Mouse (Mus musculus) left cerebral cortex, adult 11 months (tissue): Measurements from ENCODE around the gene Prkar2a.
A peak's percentile ranks its signal among the peaks of the same experiment; 100 is the strongest.

ENCODE experiments used
- DNase-seq: peaks from one replicate; pipeline ENCODE4 v3.0.0; 2022; ENCODE audit warnings: low spot score

Prkar2a gene

DNA sequence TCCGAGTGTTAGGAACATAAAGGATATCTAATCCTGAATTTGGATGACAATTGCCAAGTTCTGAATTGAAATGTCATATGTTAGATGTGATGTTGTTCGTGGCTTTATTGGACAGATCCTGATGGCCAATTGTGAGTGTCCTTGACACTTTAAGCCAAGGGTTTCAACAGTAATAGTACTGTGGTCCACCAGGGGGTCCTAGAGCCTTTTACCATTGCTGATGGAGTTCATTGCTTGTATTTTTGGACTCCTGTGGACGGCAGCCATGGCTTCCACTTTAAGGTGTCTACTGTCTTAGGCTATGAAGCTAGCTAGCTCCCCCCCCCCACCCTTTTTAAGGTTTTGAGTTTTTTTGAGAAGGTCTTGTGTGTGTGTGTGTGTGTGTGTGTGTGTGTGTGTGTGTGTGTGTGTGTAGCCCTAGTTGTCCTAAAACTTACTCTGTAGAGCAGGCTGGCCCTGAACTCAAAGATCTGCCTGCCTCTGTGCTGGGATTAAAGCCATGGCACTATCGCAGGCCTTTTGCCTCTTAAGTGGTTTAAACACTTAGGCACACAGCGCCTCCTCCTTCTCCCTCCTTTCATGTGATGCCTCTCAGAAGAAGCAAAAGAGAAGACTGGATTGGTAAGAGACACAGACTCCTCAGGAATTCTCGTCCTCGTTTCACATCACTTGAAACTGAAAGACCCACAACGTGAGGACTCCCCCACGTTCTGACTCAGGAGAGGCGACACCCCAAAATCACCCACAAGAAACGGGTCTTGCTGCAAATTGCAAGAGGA lies 63.2 kb downstream of the Prkar2a start:
- no peak for DNase-seq

DNA sequence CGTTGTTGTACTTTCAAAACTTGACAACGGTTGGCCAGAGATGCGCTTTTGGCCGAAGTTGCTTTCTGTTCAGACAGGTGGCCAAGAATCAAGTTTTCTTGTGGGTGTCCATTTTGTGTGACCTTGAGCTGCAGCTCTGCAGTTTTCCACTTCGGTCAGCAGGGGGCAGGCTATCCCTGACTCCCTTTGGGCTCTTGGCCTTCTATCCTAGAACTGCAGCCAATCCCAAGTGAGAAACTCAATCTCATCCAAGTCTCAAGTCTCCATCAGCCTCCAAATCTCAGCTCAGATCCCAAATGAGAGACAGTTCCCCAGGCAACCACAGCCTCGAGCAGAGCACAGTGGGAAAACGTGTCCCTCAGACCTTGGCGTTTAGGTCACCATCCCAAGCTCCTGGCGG lies 64.2 kb downstream of the Prkar2a start:
- DNase-seq: peak; percentile 61

DNA sequence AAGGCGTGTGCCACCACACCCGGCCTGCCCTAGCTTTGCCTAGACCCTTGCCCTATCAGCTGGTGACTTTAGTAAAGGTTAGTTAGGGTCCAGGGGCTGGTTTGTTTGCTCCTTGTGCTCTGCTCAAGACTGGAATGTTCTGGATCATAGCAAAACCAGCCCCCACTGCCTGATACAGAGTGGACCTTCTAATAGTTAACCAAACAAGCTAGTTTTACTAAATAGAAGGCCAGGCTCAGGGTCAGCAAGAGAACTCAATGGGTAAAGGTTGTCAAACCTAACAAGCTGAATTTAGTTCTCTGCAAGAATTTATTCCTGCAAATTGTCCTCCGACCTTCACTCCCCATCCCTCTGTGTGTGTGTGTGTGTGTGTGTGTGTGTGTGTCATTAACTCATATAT lies 64.9 kb downstream of the Prkar2a start:
- DNase-seq: no peak

DNA sequence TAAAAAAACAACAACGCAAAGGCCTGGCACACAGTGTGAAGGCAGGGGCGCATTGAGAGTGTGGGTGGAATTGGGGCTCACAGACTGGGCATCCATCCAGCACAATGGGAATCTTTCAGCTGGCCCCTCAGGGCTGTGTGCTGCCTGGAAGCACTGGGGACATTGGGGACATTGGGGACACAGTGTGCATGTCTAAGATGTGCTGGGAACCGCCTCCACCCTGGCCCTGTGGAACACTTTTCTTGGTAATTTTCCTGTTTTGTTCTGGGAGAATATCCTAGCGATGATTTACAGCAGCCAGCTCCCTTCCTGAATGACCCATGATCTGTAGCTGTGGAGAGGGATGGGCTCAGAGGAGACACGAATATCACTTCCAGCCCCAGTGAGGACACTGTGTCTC lies 65.3 kb downstream of the Prkar2a start:
- no peak for DNase-seq

DNA sequence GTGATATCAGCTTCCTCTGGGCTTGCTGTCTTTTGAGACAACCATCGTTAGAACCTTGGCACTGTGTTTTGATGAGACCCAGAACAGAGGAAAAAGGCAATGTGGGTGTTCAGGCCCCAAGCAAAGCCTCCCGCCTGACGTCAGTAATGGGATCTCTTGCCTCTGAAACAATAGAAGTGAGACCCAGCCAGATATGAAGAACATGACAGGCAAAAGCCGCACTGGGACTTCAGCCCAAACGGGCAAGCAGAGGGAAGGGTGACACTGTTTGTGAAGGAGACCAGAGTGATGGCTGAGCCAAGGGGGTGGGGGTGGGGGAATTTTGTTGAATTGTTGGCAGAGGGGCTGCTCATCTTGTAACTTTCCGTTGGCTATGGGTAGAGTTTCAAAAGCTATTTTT lies 68.3 kb downstream of the Prkar2a start:
- DNase-seq: no peak

DNA sequence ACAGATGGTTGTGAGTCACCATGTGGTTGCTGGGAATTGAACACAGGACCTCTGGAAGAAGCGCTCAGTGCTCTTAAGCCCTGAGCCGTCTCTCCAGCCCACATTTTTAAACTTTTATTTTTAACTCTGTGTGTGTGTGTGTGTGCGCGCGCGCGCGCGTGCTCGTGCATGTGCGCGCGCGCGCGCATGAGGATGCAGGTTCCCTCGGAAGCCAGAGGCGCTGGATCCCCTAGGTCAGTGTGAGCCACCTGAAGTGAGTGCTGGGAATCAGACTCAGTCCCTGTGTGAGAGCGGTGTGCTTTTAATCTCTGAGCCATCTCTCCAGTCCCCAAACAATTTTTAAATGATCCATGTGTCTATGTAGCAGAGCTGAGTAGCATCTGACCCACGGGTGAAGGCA lies 70.0 kb downstream of the Prkar2a start:
- DNase-seq: no peak

DNA sequence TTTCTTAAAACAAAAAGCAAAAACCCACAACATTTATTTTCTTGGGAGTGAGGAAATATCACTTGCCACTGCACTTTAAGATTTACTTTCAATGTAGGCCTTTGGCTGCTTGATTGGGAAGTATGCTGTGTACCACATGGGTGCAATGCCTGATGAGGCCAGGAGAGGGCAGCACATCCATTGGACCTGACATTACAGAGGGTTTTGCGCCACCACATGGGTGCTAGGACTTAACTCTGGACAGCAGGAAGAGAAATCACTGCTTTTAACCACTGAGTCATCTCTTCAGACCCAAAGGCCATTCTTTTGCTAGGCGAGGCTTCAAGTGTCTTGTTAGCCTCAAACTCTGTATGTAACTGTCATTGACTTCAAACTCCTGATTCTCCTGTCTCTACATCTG lies 70.7 kb downstream of the Prkar2a start:
- no peak for DNase-seq

DNA sequence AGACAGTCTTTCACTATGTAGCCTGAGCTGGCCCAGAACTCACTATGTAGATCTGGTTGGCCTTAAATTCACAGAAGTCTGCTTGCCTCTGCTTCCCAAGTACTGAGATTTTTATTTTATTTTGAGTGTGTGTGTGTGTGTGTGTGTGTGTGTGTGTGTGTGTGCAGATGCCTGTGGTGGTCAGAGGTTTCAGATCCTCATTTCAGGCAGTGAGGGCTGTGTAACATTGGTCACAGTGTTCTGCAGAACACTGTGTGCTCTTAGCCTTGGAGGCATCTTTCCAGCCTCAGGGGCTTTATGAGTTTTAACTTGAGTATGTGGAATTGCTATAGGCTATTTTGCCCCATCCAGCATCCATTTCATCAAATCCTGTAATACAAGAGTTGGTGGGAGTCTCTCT lies 72.4 kb downstream of the Prkar2a start:
- no peak for DNase-seq

DNA sequence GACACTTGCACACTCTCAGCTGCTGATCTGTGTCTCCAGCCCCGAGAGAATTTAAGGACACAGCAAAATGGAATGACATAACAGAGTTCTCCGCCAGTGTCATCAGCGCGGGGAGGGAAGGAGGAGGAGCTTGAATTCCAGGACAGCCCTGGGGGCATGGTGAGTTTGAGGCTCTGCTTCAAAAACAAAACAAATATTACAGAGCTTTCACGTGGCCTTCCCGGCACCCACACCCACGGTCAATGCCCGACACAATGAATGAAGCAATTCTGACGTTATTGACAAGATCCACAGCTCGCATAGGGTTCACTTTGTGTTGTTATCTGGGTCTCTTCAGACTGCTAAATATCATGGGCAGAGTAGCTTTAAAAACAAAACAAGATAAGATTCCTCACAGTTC lies 75.9 kb downstream of the Prkar2a start:
- DNase-seq: no peak

DNA sequence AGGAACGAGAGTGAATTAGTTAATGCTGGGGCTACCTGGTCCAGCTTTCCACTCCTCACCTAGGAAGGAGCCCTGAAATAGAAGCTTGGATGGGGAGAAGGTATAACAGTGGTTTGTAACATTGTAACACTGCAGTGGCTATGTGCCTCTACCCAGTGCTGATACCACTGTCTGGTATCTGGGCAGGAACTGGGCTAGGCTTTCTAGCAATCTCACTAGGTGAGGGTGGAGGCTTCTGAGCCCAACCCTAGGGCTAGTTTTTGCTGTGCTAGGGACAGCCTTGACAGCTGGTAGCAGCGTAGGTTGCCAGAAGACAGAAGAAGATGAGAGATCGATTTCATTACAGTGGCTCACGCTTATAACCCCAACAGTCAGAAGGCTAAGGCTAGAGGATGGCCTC lies 87.5 kb downstream of the Prkar2a start:
- DNase-seq: no peak

DNA sequence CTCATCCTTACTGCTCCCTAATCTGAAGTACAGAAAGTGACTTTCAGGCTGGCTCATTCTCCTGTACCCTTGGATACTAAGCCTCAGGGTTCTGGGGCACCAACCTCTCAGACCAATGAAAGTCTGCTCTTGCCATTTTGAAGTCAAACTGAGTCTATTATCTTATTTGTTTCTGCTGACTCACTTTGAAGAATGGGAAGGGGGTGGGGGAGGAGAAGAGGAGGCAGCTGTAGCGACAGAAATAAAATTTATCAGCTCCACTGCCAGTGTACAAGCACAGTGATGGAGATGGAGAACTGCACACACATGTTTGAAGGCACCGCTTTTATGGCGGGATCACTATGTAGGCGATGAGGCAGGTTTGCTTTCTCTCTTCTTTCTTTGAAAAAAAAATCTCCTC lies 88.2 kb downstream of the Prkar2a start:
- no peak for DNase-seq

DNA sequence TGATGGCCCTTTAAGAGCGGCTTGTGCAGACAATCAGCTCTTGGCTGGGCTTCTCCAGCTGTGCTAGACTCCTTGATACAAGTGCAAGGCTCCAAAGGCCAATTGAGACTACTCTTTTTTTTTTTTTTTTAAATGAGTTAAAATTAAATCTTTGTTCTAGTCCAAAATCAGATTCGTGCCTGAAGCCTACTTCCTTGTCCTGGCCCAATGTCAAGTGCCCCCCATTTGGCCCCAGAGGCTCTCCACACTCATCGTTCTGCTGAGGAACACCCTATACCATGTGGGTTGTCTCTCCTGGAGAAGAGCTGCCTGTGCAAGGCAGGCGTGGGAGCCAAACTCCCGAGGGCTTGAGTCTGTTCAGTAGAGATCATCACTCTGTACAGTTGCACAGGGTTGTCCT lies 91.8 kb downstream of the Prkar2a start:
- no peak for DNase-seq

DNA sequence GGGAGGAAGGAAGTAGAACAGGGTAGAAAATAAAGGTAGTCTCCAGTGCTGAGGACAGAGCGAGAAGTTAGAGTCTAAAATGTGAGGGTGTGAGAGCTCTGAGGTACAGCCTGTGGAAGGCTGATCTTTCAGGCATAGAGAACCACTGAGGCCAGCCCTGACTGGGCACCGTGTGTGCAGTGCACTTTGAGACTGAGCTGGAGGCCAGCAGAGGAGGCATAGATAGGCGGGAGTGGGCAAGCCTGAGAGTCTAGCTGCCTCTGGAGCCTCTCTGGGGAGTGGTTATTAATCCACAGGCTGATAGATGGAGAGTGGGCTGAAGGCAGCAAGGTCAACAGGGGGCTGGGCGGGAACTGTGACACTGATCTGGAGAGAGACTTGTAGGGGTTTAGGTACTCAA lies 92.8 kb downstream of the Prkar2a start:
- DNase-seq: no peak

DNA sequence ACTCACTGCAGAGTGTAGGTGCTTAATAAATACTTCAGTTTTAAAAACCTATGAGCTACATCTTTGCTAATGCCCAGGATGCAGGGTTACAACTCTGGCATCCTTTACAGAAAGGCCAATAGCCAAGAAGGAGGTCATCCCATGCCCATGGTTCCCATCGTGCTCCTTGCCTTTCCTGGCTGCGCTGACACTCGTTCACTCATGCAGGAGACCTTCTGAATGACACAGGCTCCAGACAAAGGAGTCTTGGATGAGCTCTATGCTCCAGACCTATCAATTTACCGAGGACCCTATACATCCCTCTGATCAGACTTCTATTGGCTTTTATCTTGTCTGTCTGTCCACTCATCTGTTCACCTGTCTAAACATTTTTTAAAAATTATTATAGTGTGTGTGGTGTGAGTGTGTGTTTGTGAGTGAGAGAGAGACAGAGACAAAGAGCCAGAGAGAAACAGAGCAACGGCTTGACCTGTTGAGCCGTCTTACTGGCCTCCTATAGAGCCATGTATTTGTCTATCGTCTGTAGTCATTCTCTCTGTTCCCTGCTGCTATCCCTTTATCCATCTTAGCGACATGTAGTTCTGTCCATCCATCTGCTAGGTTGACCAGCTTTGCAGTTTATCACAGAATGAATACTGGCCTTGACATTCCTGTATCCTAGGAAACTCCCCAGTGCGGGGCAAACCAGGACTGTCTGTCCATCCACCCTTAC lies 93.9 kb downstream of the Prkar2a start:
- DNase-seq: no peak

DNA sequence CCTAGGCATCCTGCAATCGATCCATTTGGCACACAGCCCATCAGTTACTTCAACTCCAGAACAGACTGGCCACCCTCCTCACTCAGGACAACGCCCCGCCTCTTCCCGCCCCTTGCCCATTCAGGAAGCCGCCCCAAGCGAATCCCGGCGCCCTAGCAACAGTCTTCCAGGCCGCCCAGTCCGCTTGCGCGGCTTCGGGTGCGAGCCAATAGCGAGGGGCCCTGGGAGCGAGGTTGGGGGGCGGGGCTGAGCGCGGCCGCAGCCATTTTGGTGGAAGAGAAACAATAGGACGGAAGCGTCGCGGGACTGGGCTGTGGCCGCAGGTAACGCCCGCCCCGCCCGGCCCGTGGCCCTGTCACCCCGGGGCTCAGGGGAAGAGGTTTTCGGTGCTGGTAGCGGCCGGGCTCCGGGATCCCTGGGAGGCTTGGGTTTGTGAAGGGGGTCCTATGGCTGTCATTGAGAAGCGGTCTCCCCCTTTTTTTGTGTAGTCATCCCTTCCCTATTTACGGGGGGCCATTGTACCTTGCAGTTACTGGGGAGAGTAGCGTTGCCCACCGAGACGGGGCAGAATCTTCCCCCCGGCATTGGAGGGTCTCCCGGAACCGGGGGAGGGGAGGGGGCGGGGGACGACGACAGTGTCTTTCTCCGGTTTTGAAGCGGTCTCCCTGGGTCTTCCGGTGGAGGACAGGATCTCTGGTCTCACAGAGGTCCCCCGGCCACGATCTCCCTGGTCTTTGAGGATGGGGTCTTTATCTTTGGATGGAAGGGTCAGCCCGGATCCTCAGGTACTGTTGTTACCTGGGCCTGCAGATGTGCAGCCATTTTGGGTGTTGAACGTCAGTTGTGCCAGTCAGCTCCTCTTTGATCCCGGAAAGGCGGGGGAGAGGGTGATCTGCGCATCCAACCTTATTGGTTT lies 94.7 kb downstream of the Prkar2a start, which contains the start of gene Ip6k2:
TSS of gene Ip6k2 (plus strand) at position 249 of the 916 bp plus-strand sequence.
- DNase-seq: peak; percentile 92

DNA sequence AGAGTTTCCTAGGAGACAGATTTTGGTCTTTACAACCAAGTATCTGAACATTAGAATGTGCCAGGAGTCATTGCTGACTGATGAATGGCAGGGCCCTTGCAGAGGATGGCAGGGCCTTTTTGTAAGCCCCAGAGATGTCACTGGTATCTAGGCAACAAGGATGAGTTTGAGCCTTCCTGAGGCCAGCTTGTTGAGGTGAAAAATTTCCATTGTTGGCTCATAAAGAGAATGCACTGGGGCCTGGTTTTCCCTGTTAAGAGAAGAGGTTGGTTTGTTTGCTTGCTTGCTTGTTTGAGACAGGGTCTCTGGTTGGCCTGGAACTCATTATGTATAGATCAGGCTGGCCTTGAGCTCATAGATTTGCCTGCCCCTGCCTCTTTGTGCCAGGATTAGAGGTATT lies 96.3 kb downstream of the Prkar2a start:
- no peak for DNase-seq

DNA sequence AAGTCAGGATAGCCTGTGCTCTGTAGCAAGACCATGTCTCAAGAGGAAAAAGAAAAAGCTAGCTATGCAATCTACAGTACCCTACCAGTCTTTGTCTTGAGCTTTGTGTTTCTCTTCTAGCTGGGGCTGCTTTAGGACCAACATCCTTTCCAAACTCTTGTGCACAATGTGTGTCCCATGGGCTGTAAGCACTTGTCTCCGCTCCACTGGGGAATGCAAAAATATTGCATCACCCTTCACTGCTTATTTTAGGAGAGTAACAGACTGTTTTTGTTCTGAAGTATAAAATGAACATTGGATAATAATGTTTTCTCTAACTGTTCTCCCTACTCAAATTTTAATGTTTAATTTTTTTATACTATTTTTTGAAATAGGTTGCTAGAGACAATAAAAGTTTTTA lies 97.4 kb downstream of the Prkar2a start:
- DNase-seq: no peak

DNA sequence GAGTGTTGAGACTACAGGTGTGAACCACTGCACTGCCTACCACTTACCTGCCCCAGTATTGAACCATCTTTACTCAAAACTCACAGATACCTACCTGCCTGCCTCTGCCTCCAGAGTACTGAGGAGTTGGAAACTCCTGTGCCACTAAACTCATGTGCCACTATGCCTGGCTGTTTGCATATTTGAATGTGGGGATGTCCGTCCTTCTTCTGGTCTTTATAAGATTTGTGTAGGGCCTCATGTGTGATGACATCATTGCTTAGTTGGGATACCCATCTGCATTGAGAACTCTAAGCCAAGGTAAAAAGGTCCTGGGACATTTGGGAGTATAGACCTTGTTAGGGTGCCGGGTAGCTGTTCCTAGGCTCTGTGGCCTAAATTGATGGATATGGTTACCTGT lies 98.0 kb downstream of the Prkar2a start:
- no peak for DNase-seq

DNA sequence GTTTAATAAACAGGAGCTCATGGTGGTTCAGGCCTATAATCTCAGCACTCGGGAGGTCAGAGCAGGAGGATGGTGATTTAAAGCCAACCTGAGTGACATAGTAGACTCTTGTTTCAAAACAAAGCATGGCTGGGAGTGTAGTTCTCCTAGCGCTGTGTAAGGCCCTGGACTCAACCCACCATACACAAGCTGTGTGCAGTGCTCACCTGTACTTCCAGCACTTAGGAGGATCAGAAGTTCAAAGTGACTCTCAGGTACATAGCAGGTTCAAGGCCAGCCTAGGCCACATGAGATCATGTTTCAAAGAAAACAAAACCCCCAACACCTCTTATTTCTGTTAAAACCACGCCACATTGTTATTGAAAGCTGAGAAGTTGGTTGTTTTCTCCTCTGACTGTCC lies 99.6 kb downstream of the Prkar2a start:
- no peak for DNase-seq

DNA sequence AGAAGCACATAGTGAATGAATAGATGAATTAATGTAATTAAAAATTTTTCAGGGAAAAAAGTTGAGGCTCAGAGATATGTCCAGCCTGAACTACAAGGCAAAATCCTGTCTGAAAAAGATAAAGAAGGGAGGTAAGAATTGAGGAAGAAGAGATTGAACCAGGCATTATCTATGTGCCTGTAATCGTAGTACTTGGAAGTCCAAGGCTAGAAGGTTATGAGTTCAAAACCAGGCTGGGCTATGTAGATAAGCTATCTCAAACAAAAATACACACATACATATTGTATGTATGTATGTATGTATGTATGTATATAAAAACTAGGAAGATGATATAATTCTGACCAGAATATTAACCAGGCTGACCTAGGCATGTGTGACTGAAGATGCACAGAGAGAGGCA lies 103.2 kb downstream of the Prkar2a start:
- no peak for DNase-seq

DNA sequence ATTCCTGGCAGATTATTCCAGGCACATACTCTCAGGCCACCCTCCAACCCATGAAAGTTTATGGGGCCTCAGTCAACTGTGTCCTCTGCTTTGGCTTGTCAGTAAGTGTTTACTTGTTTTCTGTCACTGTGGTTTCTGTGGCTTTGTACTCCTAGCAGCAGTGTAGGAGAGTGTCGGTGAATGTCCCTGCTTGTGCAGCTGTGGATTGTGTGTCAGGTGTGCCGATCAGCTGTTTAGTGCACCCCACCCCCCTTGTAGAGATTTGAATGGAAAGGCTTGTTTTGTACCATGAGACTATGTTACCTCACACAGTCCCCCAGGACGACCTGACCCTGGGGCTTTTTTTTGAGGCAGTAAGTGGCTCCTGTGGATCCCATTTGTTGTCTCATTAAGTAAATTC lies 103.6 kb downstream of the Prkar2a start:
- DNase-seq: no peak

DNA sequence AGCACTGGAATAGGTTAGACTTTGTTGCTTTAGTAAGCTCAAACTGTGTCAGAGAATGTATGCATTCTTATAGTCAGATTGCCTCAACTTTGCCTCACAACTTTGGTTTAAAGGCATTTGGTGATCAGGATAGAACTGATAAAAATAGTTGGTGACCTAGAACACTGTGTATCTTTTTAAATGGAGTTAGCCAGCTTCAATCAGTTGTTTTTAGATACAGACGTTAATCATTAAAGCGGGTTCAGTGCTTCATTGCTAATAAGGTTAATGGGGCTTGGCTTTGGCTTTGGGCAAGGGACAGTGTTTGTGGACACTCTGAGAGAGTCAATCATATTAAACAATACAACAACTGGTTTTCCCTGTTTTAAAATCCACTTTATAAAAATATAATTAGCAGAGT lies 106.2 kb downstream of the Prkar2a start:
- no peak for DNase-seq

DNA sequence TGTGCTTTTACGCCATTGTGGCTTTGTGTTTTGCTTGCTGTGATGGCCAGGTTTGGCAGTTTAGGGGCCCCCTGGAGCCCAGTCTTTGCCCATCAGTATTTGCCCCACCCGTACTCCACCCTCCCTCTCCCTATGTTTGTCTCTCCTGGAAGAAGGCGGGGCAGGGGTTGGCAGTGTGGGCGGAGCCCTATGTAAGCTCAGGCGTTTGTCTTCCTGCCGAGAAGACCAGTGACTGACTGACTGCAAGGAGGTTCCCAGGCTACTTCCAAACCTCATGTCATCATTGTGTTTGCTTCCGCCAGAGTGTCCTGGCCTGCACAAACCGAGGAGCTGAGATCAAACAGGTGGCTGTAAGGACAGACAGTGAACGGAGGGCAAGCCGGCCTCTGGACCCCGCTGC lies 106.6 kb downstream of the Prkar2a start:
- no peak for DNase-seq
